Mouse (Mus musculus) kidney, postnatal 25 days (tissue): Measurements from ENCODE around the gene Vps45.
A peak's percentile ranks its signal among the peaks of the same experiment; 100 is the strongest.

Source experiments
- DNase-seq, 2 experiments: peaks; one replicate each; pipeline ENCODE4 v3.0.0; 2021; ENCODE audit warnings: mixed read lengths in 2 of 2

The Vps45 gene

DNA sequence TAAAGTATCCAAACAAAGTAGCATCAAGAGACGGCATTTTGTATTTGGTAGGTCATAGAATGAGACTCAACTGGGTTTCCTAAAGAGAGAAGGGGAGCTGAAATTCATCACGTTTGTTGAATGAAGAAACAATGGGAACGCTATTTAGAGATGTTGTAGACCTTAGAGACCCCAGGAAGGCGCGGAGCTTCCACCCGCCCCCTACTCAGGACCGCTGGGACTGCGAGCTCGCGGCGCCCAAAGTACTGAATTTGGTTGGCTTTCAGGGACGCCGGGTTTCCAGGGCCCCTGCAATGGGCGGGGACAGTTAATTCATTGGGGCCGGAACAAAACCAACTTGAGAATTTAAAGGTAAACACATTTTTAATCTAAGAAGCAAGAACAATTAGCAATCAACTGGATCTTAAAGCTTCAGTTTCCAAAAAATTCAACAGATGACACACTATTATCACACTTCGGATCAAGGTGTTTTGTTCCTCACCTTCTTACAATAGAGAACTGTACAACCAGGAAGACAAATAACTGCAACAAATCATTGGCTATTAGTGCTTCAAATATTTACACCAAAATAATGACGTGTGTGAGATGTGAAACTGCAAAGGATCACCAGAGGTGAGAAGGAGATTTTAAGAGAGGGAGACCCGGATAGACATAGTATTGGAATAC lies at the start of gene Vps45:
Gene Vps45 (minus strand): TSS at position 236 of the 666 bp plus-strand sequence.
- peak; percentile 71 to 85 for DNase-seq

DNA sequence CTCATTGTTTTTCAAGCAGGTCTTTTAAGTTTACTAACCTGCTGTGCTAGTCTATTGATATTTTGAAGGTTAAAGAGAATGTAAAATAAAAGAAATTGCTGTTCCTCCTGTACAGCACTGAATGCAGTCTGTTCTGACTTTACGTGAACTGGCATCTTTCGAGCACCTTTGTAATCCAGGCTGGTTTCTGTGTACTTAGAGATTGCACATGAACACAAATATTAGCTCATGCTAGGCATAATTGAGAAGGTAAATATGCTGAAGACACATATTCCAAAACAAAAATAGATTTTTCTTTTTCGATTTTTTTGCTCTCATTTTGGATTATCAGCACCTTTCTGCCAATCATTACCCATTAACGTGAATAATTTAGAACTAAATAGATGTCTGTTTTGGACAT lies 47.9 kb upstream of the Vps45 start:
- no peak for DNase-seq

DNA sequence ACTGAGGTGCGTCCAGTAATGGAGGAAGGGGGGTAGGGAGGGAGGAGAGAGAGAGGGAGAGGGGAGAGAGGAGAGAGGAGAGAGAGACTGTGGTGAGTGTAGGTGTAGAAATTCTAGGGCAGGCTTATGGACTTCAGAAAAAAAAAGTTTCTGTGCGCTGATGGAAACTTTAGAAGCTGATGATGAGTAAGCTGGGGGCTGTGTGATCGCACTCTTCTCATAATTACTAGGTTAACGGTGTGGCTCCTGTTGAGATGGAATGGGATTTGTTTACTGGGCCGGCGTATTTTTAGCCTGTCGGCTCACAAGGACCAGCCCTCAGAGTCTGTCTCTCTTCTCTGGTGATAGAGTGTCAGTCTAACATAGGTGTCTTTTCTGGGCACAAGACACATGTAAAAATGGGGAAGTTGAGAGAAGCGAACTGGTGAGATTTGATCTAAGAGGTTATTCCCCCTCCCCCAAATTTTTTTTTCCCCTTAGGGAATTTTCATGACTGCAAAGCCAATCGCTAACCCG lies 47.0 kb upstream of the Vps45 start:
- no peak for DNase-seq

DNA sequence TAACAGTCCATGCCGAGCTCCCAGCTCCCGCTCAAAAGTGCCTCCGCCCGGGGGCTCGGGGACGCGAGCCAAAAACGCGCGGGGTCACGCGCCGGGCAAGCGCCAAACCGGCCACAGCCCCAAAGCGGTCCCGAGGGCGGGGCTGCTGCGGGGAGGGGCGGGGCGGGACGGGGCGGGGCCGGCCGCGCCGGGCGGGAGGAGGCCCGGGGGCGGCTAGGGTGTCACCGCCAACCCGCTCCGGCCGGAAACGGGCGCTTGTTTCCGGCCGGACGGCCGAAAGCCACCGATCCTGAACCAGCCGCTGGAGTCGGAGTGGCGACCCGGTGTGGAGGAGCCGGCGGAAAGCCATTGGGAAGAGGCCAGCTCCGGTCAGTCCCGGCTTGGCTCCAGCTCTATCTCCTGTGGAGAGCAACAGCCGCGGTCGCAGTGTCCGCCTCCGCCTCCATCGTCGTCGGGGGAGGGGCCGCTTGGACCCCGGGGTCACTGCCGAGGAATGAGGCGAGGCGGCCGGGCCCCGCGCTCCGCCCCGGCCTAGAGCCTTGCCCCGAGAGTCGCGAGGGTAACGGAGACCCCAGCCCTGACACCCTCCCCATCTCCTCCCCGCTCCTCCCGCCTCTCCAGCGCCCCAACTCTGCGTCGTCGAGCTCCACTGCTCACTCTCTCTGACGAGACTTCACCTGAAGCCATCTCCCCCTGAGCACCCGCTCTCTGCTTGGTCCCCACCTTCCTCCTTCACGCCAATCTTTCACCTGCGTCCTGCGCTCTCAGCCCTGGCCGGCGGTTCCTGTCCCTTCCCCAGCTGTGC lies 46.2 kb upstream of the Vps45 start, which contains the start of gene Otud7b:
Gene Otud7b (plus strand): TSS at position 267 of the 805 bp plus-strand sequence.
- peak; percentile 82 to 92 for DNase-seq

DNA sequence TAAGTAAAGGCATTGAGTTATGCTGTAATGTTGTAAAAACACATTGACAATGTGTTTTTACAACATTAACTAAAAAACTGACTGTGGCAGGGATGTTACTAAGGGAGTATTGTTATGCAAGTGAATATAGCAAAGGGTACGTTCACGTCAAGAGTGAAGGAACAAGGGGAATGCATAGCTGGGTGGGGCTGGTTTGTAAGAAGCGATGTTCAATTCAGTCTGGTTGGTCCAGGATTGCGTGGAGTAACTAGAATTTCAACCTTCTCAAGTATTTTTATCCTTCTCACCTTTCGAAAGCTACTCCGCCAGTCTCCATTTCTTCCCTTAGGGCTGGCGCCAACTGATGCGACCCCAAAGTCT lies 45.6 kb upstream of the Vps45 start:
- DNase-seq = no peak

DNA sequence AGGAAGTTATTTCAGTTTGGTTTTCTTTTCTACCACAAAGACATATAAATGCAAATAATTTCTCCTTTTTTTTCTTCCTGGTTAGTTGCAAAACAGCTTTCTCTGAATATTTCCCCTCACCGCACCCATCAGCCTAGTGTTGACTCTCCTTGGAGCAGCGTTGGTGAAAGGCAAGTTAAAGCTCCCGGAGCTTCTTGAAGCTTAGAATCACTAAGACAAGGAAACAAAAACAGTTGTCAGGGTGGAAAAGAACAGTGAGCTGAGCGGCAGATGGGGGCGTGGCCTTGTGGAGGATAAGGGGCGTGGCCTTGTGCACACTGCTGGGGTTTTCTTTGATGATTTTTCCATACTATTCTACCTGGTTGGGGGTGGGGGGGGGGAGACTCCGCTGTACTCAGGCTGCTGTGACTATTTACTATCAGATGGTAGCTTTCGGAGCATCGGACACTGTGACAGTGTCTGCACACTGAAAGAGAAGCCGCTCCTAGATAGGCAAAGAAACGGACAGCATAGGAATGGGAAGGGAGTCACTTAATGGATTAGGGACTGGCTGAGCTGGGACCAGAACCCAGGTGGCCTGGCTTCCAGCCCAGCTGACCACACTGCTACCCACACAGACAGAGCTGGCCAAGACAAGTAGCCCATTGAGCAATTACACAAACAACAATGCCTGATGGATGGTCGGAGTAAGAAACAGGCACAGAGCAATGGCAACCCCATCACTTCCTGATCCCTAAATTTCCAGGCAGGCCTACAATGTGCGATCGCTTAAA lies 44.0 kb upstream of the Vps45 start:
- peak; percentile 65 to 66 for DNase-seq

DNA sequence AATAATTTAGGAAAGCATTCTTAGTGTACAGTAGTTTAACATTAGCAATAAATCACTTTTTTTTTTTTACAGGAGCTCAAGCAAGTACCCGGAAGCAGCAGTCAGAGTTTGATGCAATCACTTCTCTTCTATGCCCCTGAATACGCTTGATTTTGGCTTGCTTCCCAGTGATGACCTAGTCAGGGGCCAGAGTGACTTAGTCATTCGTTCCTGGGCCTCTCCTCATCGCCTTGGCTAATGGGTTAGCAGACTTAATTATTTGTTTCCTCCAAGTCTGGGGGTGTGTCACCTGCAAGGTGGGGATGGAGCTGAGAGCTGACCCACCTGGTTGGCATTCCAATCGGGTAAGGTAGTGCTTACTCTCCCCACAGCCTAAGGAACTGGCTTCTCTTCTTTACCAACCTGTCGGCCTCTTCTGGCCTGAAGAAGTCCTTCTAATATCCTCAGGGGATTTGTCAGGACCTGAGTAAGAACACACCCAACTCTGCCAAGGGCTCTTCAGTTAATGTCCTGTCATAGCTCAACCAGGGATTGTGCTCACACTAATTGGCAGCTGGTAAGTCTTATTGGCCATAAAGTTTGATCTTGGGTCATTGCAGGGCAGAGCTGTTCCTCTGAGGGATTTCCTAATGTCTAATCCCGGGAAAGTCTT lies 40.5 kb upstream of the Vps45 start:
- peak; percentile 36 to 55 for DNase-seq

DNA sequence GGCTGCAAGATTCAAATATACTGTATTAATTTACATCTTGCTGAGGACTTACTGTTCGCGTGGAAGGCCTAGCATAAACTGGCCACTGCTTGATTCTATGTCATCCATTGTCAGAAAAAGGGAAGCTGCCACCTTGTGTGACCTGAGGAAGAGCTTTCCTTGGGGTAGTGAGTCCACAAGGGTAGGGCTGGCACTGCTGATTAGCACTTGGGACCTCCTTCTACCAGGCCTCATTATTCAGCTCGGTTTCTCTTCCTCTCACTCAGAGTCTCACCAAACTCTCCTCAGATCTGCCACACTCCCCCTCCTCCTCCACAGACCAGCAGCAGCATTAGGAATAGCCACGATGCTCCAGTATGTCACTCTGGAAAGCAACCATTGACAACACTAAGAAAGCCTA lies 39.9 kb upstream of the Vps45 start:
- no peak for DNase-seq

DNA sequence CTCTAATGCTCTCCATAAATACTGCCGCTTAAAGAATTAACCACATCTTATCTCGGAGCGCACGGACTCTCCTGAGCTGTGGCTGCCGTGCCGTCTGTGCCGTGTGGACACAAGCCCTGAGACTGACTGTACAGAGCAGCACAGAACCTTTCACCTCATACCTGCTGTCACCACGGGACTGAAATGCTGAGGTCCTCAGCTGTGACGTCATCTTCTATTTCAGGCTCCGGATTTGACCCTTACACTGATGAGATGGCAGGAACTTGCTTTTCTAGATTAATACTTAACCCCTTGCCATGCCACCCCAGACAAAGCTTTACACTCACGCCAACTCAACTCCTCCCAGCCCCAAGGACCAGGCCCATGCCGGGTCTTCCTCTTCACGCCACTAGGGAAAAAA lies 35.9 kb upstream of the Vps45 start:
- DNase-seq = peak; percentile 69 to 89

DNA sequence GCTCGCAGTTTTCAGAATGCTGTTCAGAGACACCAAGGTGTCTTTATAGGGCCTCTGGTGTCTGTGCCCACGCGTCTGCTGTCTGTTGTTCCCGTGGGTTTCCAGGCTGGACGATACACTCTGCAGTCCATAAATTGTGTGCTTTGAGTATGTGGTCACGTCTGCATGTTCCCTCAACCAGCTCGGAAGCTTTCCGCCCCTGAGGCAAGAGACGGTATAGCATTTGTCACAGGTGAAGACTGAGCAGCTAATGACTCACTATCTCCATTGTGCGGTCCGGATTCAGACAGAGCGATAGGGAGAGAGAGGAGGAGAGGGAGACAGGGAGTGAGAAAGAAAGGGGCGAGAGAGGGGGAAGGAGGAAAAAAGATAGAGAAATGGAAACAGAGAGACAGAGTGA lies 35.2 kb upstream of the Vps45 start:
- no peak for DNase-seq

DNA sequence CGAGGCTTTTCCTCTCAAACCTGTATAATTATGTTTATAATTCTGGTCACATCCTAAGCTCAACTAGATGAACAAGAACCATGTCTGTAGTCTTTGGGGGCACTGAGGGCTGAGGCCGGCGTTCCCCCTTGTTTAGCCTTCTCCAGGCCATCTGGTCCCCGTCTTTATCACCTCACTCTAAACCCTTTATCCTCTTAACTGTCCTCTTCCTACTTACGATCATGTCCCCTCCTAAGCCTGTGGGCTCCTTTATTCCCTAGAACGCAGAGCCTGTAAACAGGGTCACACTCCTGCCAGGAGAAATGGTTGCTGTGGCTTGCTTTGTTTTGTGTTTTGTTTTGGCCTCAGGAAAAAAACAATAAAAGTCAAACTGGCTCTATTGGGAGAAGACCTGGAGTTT lies 33.7 kb upstream of the Vps45 start:
- no peak for DNase-seq

DNA sequence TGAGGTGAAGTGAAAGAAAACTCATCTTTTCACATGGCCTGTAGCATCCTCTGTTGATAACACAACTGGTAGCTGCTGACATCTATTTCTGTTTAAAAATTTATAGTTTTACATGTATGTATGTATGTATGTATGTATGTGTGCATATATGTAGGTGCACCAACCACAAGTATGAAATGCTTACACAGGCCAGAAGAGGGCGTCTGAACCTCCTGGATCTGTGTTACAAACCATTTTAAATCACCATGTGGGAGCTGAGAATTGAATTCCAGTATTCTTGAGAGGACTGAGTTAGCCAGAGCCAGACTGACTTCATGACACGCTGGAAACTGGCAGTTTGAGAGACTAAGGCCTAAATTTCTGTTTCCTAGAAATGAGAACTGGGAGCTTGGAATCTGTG lies 32.9 kb upstream of the Vps45 start:
- no peak for DNase-seq

DNA sequence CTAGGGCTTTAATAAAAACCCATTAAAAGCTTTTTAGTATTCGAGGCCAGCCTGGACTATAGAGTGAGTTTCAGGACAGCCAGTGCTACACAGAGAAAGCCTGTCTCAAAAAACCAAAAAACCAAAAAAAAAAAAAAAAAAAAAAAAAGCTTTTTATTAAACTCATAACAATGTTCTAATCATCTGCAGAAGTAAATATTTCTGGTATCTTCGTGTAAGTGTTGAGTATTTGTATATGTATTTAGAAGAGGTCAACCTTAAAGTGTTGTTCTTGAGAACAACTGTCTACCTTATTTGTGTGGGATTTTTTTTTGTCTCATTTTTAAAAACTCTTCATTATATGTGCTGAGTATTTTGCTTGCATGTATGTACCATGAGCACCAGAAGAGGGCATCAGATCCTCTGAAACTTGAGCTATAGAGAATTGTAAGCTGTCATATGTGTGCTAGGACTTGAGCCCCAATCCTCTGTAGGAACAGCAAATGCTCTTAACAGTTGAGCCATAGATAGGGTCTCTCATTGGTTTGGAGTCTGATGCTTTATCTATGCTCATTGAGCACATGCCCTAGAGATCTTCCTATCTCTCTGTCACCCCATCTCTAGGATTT lies 31.7 kb upstream of the Vps45 start:
- no peak for DNase-seq

DNA sequence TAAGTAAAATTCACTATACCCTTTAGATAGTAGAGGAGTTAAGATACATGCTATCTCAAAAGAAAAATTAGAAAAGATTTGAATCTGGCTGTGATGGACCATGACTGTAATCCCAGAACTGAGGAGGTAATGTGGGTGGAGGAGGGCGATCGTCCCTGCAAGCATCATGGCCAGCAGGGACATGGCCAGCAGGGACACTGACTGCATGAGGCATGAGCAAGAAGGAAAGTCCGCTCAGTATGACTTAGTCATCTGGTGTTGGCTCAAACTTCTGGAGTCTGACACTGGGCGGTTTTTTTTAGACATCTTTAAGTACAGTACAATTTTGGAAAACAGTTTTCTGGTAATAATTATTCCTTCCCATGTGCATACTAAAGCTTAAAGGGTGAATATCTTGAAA lies 29.5 kb upstream of the Vps45 start:
- DNase-seq = no peak

DNA sequence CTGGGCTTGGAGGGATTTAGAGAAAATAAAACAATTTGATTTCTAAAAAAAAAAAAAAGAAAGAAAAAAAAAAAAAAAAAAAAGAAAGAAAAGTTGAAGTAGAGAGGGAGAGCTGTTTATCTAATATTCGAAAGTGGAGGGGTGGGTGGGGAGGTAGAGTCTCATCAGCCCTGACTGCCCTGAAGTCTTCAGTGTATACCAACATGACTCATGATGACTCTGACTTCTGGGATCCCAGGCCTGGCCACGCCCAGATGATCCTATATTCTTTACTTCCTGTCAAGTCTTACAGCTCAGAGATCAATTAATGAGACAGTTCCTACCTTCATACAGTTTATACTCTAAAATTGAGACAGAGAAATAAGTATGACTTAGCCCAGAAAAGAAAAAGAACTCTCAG lies 29.0 kb upstream of the Vps45 start:
- DNase-seq = no peak

DNA sequence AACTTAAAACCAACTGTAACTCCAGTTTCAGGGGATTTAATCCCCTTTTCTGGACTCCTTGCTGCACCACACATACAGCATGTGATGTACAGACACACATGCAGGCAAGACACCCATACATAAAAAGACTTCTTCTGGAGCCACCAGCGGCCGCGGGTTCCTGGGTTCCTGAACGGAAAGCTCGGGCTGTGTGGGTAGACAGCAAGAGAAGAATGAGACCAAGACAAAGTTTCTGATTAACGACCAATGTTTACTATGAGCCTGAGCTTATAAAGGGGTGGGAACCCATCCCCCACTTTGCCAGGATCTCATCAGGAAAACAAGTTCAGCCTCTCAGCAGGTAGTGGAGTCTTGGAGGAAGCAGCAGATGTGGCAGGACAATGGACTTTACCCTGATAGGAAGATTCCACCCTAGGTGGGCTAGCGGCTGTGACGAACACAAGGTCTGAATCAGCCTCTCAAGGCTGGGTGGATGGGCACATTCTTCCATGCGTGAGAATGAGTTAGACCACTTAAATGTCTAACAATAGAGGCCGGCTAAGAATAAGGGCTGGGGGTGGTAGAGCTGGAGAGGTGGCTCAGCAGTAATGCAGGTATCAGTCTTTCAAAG lies 26.0 kb upstream of the Vps45 start:
- no peak for DNase-seq

DNA sequence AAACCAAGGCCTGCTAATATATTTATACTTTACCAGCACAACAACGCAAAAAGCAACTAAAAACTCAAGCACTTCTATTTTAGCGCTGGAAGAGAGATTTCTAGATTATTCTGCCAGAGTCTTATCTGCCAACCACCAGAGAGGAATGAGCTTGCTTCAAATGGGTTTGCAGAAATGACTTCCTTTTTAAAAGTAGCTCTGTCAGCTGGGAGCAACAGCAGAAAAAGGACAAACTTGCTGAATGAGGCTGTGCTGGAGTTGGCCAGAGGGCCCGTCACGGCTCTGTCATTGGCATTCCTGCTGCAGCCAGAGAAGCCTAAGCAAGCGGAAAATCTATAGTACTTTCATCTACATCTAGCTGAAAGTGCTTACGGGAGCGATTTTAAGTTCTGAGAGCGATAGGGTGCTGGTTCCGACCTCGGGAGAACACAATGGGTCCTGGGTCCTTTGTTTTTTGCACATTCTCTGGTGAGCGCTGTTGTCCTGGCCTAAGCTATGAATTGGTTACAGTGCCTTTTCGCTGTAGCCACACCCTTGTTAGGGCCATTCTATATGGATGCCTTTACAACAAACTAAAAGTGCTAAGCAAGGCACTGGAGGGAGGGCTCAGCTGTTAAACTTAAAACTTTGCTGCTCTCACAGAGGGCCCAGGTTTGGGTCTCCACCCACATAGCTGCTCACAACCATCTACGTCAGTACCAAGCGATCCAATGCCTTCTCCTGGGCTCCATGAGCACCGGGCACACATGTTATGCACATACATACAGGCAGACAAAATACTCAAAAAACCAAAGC lies 24.6 kb upstream of the Vps45 start:
- DNase-seq = no peak

DNA sequence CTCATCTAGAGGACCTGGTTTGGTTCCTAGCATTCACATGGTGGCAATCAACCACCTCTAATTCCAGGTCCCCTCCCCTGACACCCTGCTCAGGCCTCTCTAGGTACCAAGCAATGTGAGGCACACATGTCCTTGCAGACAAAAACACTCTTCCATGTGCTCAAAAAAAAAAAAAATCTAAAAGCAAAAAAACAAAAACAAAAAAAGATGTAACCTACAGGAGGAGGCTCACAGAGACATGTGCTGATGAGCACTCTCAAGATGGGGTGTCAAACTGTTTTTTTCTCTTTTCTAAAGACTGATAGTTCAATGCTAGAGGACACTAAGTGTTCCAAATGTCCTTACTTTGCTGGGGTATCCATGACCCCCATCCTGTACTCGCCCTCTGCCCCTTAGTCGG lies 23.8 kb upstream of the Vps45 start:
- DNase-seq = no peak

DNA sequence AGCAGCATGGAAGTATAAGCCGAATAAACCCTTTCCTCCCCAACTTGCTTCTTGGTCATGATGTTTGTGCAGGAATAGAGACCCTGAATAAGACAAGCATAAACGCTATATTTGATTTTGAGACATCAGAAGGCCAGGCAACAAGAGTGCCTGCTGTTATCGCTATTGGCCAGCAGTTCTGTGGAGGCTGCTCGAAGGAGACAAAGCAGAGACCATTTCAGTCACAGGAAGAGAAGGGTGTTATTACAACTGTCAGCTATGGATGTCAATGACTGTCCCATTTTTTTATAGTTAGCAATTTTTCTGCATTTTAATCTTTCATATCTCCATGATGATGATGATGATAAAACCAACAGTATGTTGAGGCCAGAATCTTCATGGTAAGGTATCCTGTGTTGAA lies 23.4 kb upstream of the Vps45 start:
- DNase-seq = no peak

DNA sequence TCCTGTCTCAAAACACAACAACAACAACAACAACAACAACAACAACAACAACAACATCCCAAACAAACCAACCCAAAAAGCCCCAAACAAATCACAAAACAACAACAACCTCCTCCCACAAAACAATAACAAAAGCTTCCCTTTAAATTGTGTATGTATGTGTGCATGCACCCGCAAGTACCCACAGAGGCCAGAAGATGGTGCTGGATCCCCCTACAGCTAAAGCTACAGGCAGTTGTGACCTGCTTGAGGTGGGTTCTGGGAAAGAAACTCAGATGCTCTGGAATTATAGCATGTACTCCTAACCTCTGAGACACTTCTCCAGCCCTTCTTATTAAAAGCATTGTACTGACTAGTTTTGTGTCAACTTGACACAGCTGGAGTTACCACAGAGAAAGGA lies 22.7 kb upstream of the Vps45 start:
- DNase-seq = peak; percentile 48 to 56

DNA sequence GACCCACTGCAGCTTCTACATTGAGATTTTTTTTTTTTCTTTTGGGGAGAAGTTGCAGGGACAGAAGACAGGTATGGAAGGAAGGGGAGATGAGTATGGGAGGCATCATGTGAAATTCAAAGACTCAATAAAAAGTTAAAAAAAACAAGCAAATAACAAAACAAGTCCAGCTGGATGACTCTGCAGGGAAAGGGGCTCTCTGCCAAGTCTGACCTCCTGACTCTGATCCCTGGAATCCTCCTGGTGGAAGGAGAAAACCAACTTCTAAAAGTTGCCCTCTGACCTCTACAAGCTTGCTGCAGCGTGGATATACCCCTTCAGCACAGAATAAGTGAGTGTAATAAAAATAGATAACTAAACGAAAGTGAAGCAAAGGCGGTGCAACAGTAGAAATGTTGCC lies 20.4 kb upstream of the Vps45 start:
- DNase-seq = no peak
